Mouse (Mus musculus) kidney, embryonic 15.5 days (tissue): ENCODE results near the gene Vasn. TPM values are rescaled to one million over a fixed set of nuclear protein-coding genes. Genes with fewer than 3 reads are reported as not detected.

Experiments used
- ATAC-seq: fragments of 200-750 bp; cut with Nextera tagmentation; replicated peaks from 2 replicates; pipeline ENCODE4 v1.8.0; 2017; ENCODE audit warnings: moderate TSS enrichment; ENCODE audit not compliant: low FRiP score
- H3K27ac ChIP-seq: fragments of 300-500 bp; sonication (generic); 2 replicates; pipeline ENCODE4 v1.5.1; 2015; ENCODE audit warnings: mild to moderate bottlenecking, inconsistent platforms
- H3K27me3 ChIP-seq: fragments of 300-500 bp; sonication (generic); 2 replicates; pipeline ENCODE4 v1.6.1; 2015; ENCODE audit warnings: inconsistent platforms
- H3K36me3 ChIP-seq: fragments of 300-500 bp; sonication (generic); 2 replicates; pipeline ENCODE4 v1.6.1; 2015; ENCODE audit warnings: inconsistent platforms
- H3K4me1 ChIP-seq: fragments of 300-500 bp; sonication (generic); 2 replicates; pipeline ENCODE4 v1.6.1; 2015; ENCODE audit warnings: inconsistent platforms
- H3K4me2 ChIP-seq: fragments of 300-500 bp; sonication (generic); 2 replicates; pipeline ENCODE4 v1.6.1; 2015; ENCODE audit warnings: moderate library complexity, mild to moderate bottlenecking, inconsistent platforms
- H3K4me3 ChIP-seq: fragments of 300-500 bp; sonication (generic); replicated peaks from 2 replicates; pipeline ENCODE4 v1.5.1; 2015; ENCODE audit warnings: mild to moderate bottlenecking, inconsistent platforms
- H3K9ac ChIP-seq: fragments of 300-500 bp; sonication (generic); 2 replicates; pipeline ENCODE4 v1.6.1; 2015; ENCODE audit warnings: mild to moderate bottlenecking, inconsistent platforms
- H3K9me3 ChIP-seq: fragments of 300-500 bp; sonication (generic); replicated peaks from 2 replicates; pipeline ENCODE4 v1.6.1; 2016; ENCODE audit warnings: inconsistent platforms
- WGBS: fragments of 180-500 bp; shearing (Covaris S2); methylation state at CpG from one replicate; pipeline ENCODE4 v1.1.7; 2015; ENCODE audit warnings: mixed read lengths; 5-methylcytosine and 5-hydroxymethylcytosine counted together
- polyA plus RNA-seq: library from polyadenylated mRNA; unstranded; fragments of >200 nt; fragmentation: Nextera tagmentation; extraction: Ambion mirVana; gene quantifications from 2 replicates; pipeline ENCODE4 v1.2.1, GENCODE M21; 2015

Vasn gene
- polyA plus RNA-seq, 1 experiment from 2014 or later = 23.5 TPM

DNA sequence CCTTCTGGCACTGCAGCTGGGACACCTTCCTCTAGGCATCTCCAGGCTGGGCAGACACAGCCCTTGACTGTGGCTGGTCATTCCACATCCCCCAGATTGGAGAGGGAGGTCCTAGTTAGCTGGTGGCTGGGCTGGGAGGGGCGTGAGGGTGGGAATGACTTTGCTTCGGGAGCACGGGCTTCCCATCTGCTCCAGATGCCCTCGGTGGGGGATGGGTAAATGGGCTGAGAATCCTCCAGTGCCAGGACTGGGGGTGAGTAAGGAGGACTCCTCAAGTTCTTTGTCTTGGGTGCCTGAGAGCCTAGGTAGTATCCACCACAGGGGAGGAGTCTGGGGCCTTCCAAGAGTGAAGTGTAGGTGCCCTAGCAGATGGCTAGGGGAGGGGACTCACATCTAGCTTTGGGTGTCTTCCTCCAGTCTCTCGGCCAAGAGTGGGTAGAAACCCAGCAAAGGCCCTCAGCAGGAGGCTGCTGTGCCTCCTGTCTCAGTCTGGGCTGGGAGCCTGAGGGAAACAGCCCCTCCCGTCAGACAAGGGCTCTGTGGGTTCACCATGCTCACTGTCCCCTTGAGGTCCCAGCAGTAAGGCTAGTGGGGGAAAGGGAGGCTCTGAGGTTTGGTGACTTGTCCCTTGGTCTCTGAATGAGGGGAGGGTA, 40.7 kb upstream of the Vasn start:
- no peak overlapping the region; the same call in 1 of the 2 replicates for H3K4me3 ChIP-seq
- ATAC-seq = no peak
- peaks cover 88% of the 10 kb centered on the region for H3K4me1 ChIP-seq
- H3K27ac ChIP-seq = peak overlapping the region; percentile 93
- H3K36me3 ChIP-seq = no peaks in the 10 kb centered on the region
- no peaks in the 10 kb centered on the region for H3K27me3 ChIP-seq
- H3K4me2 ChIP-seq = peak overlapping the region; percentile 88
- H3K9me3 ChIP-seq = no peaks in the 10 kb centered on the region
- peak overlapping the region; percentile 12; the same call in 1 of the 2 replicates for H3K9ac ChIP-seq
- 24% methylated on average over 6 of the region's 6 CpGs for WGBS

GRCm38 (mm10) chr16:4599616-4600015, 40.1 kb upstream of the Vasn start:
- H3K36me3 ChIP-seq = no peaks in the 10 kb centered on the region
- ATAC-seq = no peak
- H3K4me2 ChIP-seq = no peak overlapping the region
- 79% methylated on average over 3 of the region's 3 CpGs for WGBS
- peaks cover 93% of the 10 kb centered on the region for H3K4me1 ChIP-seq
- H3K27ac ChIP-seq = peak overlapping the region; percentile 93
- no peak overlapping the region for H3K4me3 ChIP-seq
- no peaks in the 10 kb centered on the region for H3K27me3 ChIP-seq
- H3K9ac ChIP-seq = no peak overlapping the region
- H3K9me3 ChIP-seq = no peaks in the 10 kb centered on the region

DNA sequence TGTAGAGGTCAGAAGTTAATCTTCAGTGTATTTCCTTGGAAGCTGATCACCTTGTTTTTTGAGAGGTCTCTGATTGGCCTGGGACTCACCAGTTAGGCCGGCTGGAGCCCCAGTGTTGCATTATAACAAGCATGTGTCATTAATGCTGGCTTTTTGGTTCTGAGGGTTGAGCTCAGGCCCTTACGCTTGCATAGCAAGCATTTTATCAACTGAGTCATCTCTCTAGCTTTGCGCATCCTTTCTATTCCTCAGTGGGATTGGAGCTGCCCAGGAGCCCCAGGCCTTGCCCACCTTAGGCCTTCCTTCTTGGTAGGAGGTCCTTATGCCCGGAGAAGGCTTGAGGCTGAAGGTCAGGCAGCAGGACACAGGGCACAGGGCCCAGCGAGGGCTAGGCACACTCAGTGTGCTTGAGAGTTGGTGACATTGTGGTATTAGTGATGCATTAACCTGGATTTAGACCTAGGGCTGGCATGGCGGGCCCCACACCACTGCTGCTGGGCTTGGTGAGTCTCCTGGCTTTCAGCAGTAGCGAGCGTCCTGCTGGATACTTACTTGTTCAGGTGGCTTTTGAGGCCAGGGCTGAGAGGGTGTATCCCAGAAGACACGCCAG, 38.9 kb upstream of the Vasn start:
- WGBS = 69% methylated on average over 9 of the region's 9 CpGs
- H3K27me3 ChIP-seq = no peaks in the 10 kb centered on the region
- 0 out of 2 replicates have a peak overlapping the region, but pooled peaks have one; percentile 4 for H3K4me2 ChIP-seq
- H3K36me3 ChIP-seq = no peaks in the 10 kb centered on the region
- peak overlapping the region; percentile 93 for H3K27ac ChIP-seq
- peaks cover 100% of the 10 kb centered on the region for H3K4me1 ChIP-seq
- no peak overlapping the region for H3K4me3 ChIP-seq
- peak overlapping the region; percentile 8; the same call in 1 of the 2 replicates for H3K9ac ChIP-seq
- H3K9me3 ChIP-seq = no peaks in the 10 kb centered on the region
- no peak for ATAC-seq

- 15% methylated on average over 3 of the region's 3 CpGs for WGBS
- peak overlapping the region; percentile 24 for H3K4me2 ChIP-seq
- peak; percentile 45 for ATAC-seq
Observed at GRCm38 (mm10) chr16:4602189-4602588, 37.6 kb upstream of the Vasn start.

GRCm38 (mm10) chr16:4602766-4603452, 36.8 kb upstream of the Vasn start:
- no peak overlapping the region for H3K4me3 ChIP-seq
- peak overlapping the region; percentile 24 for H3K4me2 ChIP-seq
- peaks cover 100% of the 10 kb centered on the region for H3K4me1 ChIP-seq
- no peaks in the 10 kb centered on the region for H3K36me3 ChIP-seq
- no peaks in the 10 kb centered on the region for H3K27me3 ChIP-seq
- peak overlapping the region; percentile 27; the same call in 1 of the 2 replicates for H3K9ac ChIP-seq
- whole genome bisulfite sequencing = 15% methylated on average over 7 of the region's 7 CpGs
- H3K9me3 ChIP-seq = no peaks in the 10 kb centered on the region
- H3K27ac ChIP-seq = peak overlapping the region; percentile 93
- peak; percentile 64 for ATAC-seq

More at GRCm38 (mm10) chr16:4602189-4602588, 37.6 kb upstream of the Vasn start:
- Histone ChIP-seq H3K9me3 (no peaks in the 10 kb centered on the region), H3K27me3 (no peaks in the 10 kb centered on the region), H3K27ac (peak overlapping the region; percentile 93), H3K4me1 (peaks cover 100% of the 10 kb centered on the region), H3K36me3 (no peaks in the 10 kb centered on the region), H3K9ac (0 out of 2 replicates have a peak overlapping the region, but pooled peaks have one; percentile 16), H3K4me3 (no peak overlapping the region)

DNA sequence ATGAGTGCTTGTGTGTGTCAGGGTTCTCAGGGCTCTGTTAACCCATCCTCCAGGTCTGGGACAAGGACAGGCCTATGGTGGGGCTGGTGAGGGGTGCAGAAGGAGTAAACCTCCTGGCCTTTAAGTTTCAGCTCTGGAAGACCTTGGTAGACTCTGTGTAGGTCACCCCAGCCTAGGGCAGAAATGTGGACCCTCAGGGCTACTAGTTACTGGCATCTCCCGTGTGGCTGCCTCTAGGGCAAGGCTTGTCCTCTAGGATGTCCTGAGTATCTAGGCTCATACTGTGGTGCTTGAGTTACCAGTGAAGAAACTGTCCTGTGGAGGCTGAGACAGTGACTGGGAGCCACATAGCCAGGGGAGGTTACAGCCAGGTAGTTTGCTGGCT, 36.3 kb upstream of the Vasn start:
- 31% methylated on average over 1 of the region's 1 CpGs for WGBS

DNA sequence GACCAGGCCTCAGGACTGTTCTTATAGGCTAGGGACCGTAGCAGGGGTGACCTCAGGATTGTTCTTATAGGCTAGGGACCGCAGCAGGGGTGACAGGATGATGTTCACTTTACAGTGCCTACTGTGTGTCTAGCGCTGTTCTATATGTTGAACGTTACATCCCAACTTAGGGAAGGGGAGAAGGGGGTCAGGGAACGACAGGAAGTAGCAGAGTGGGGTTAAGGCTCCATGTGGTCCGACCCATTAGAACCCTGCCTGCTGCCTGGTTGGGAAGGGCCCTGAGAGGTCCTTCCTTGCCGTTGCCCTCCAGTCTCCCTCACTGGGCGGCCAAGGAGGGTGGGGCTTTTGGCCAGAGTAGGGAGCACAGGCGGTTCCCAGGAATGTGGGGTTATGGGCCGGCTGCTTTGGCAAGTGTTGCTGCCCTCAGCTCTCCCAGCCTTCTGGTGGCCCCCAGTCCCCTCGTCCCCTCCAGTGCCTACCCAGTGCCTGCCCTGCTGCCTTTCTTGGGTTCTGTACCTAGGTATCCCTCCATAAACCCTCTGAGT, 35.4 kb upstream of the Vasn start:
- no peak for ATAC-seq
- Histone ChIP-seq H3K27me3 (no peaks in the 10 kb centered on the region), H3K27ac (peak overlapping the region; percentile 93), H3K9me3 (no peaks in the 10 kb centered on the region), H3K9ac (peak overlapping the region; percentile 11; the same call in 1 of the 2 replicates), H3K4me2 (peak overlapping the region; percentile 24; the same call in 1 of the 2 replicates), H3K4me1 (peaks cover 96% of the 10 kb centered on the region), H3K36me3 (peaks cover 7% of the 10 kb centered on the region; the same call in 1 of the 2 replicates), H3K4me3 (no peak overlapping the region)
- WGBS = 57% methylated on average over 11 of the region's 11 CpGs

More for the DNA sequence above, 36.3 kb upstream of the Vasn start:
- Histone ChIP-seq H3K27me3 (no peaks in the 10 kb centered on the region), H3K36me3 (no peaks in the 10 kb centered on the region), H3K9ac (peak overlapping the region; percentile 11; the same call in 1 of the 2 replicates), H3K4me2 (peak overlapping the region; percentile 24; the same call in 1 of the 2 replicates), H3K4me3 (no peak overlapping the region), H3K4me1 (peaks cover 100% of the 10 kb centered on the region), H3K9me3 (no peaks in the 10 kb centered on the region), H3K27ac (peak overlapping the region; percentile 93)
- ATAC-seq = no peak

GRCm38 (mm10) chr16:4605514-4606131, 34.1 kb upstream of the Vasn start:
- Histone ChIP-seq H3K27me3 (no peaks in the 10 kb centered on the region), H3K9ac (no peak overlapping the region), H3K27ac (peak overlapping the region; percentile 93), H3K4me3 (no peak overlapping the region), H3K9me3 (no peaks in the 10 kb centered on the region), H3K4me2 (peak overlapping the region; percentile 39), H3K36me3 (peaks cover 19% of the 10 kb centered on the region), H3K4me1 (peaks cover 86% of the 10 kb centered on the region)
- WGBS = 50% methylated on average over 13 of the region's 13 CpGs
- ATAC-seq = no peak

- no peaks in the 10 kb centered on the region for H3K27me3 ChIP-seq
- 0 out of 2 replicates have a peak overlapping the region, but pooled peaks have one; percentile 14 for H3K9ac ChIP-seq
- peak overlapping the region; percentile 93 for H3K27ac ChIP-seq
- ATAC-seq = no peak
- peaks cover 76% of the 10 kb centered on the region for H3K4me1 ChIP-seq
- H3K9me3 ChIP-seq = no peaks in the 10 kb centered on the region
- H3K4me2 ChIP-seq = 0 out of 2 replicates have a peak overlapping the region, but pooled peaks have one; percentile 39
- peaks cover 29% of the 10 kb centered on the region for H3K36me3 ChIP-seq
- WGBS = 11% methylated on average over 5 of the region's 5 CpGs
- H3K4me3 ChIP-seq = no peak overlapping the region; the same call in 1 of the 2 replicates
Observed at GRCm38 (mm10) chr16:4606431-4607084, 33.2 kb upstream of the Vasn start.

GRCm38 (mm10) chr16:4607818-4608531, 31.8 kb upstream of the Vasn start:
- peak; percentile 35 for ATAC-seq
- H3K27ac ChIP-seq = peak overlapping the region; percentile 93
- H3K27me3 ChIP-seq = no peaks in the 10 kb centered on the region
- 0 out of 2 replicates have a peak overlapping the region, but pooled peaks have one; percentile 14 for H3K9ac ChIP-seq
- WGBS = 32% methylated on average over 9 of the region's 9 CpGs
- peaks cover 62% of the 10 kb centered on the region for H3K4me1 ChIP-seq
- H3K36me3 ChIP-seq = peaks cover 43% of the 10 kb centered on the region
- no peak overlapping the region for H3K4me3 ChIP-seq
- 0 out of 2 replicates have a peak overlapping the region, but pooled peaks have one; percentile 6 for H3K4me2 ChIP-seq
- H3K9me3 ChIP-seq = no peaks in the 10 kb centered on the region
